In genomic region chr17:70853436-70853905, GRCm38 (mm10) we compare ENCODE assay signal across 8 mouse cellular contexts. TPM values are rescaled to one million over a fixed set of nuclear protein-coding genes. Genes with fewer than 3 reads are reported as not detected.
DNase-seq lines count a peak whose midpoint lies in the region; ATAC-seq and TF ChIP-seq lines count a peak whose summit lies in the region.

Tgif1 (minus strand) TSS chr17:70853546.

- peak; percentile 16 for ATAC-seq in intestine, postnatal 0 days
- ATAC-seq in lung, embryonic 15.5 days (ENCODE audit: borderline replicate concordance, extremely low read depth, low FRiP score, low TSS enrichment), result peak; percentile 21; the same call in 1 of the 2 replicates
- peak; percentile 33; the same call in 1 of the 2 replicates for ATAC-seq in neural tube, embryonic 15.5 days (ENCODE audit: low FRiP score)

- H3K27ac ChIP-seq in left cerebral cortex, adult 2 months, result peak within 1 kb of the TSS; percentile 81
- peak within 1 kb of the TSS; percentile 98 for H3K27ac ChIP-seq in bone marrow macrophage, adult 2 months (ENCODE audit: insufficient read depth, low read depth, low read length)
- H3K27ac ChIP-seq in intestine, postnatal 0 days (ENCODE audit: low read depth, low read length), result peak within 1 kb of the TSS; percentile 96
- peak within 1 kb of the TSS; percentile 99 for H3K27ac ChIP-seq in lung, embryonic 15.5 days
- peak within 1 kb of the TSS; percentile 89 for H3K27ac ChIP-seq in neural tube, embryonic 15.5 days (replicated peaks)

- DNase-seq in left cerebral cortex, adult 2 months (ENCODE audit: extremely low spot score in 1 of 2, low spot score in 2 of 2), result no peak
- DNase-seq in left cerebral cortex, adult 8-10 months (ENCODE audit: low spot score in 2 of 2), result no peak
- DNase-seq in gonadal fat pad, adult 2 months (ENCODE audit: low read depth), result no peak
- DNase-seq in right cerebral cortex, postnatal 36 days (ENCODE audit: low spot score in 2 of 2), result no peak

- H3K36me3 ChIP-seq in intestine, postnatal 0 days (ENCODE audit: control insufficient read depth, insufficient read depth), result no peaks in the 10 kb centered on the region
- H3K36me3 ChIP-seq in lung, embryonic 15.5 days, result no peaks in the 10 kb centered on the region
- H3K36me3 ChIP-seq in neural tube, embryonic 15.5 days, result no peaks in the 10 kb centered on the region

- peak within 1 kb of the TSS; percentile 70 for H3K9ac ChIP-seq in intestine, postnatal 0 days (ENCODE audit: low read depth, low read length)
- H3K9ac ChIP-seq in lung, embryonic 15.5 days, result peak within 1 kb of the TSS; percentile 69
- peak within 1 kb of the TSS; percentile 71 for H3K9ac ChIP-seq in neural tube, embryonic 15.5 days (replicated peaks)

- under 1% methylated on average over 29 of the region's 29 CpGs for WGBS in intestine, postnatal 0 days
- under 1% methylated on average over 29 of the region's 29 CpGs for WGBS in lung, embryonic 15.5 days
- WGBS in neural tube, embryonic 15.5 days, result 1% methylated on average over 28 of the region's 29 CpGs

- no peak for TF ChIP-seq POLR2A in bone marrow macrophage, adult 2 months (IDR thresholded peaks at IDR 0.05; ENCODE audit: borderline replicate concordance, low read depth, low read length)

- TF ChIP-seq CTCF in left cerebral cortex, adult 2 months (IDR thresholded peaks at IDR 0.05), result no peak
- TF ChIP-seq CTCF in bone marrow macrophage, adult 2 months (IDR thresholded peaks at IDR 0.05; ENCODE audit: low read depth, low read length), result no peak
- TF ChIP-seq CTCF in intestine, postnatal 0 days (IDR thresholded peaks at IDR 0.05; ENCODE audit: low read depth), result 0 out of 2 replicates have a peak, but pooled peaks have one; percentile 1

- no peaks in the 10 kb centered on the region for H3K9me3 ChIP-seq in intestine, postnatal 0 days (ENCODE audit: control insufficient read depth)
- H3K9me3 ChIP-seq in lung, embryonic 15.5 days, result no peaks in the 10 kb centered on the region
- no peaks in the 10 kb centered on the region for H3K9me3 ChIP-seq in neural tube, embryonic 15.5 days (replicated peaks)

- H3K4me1 ChIP-seq in bone marrow macrophage, adult 2 months (ENCODE audit: control insufficient read depth, insufficient read depth, low read length), result peaks cover 2% of the 10 kb centered on the region; the same call in 1 of the 2 replicates
- no peaks in the 10 kb centered on the region; the same call in 1 of the 2 replicates for H3K4me1 ChIP-seq in intestine, postnatal 0 days (replicated peaks; ENCODE audit: control insufficient read depth, insufficient read depth, low read length)
- H3K4me1 ChIP-seq in lung, embryonic 15.5 days, result peaks cover 16% of the 10 kb centered on the region
- peaks cover 54% of the 10 kb centered on the region for H3K4me1 ChIP-seq in neural tube, embryonic 15.5 days

- peak within 1 kb of the TSS; percentile 55 for H3K4me3 ChIP-seq in left cerebral cortex, adult 2 months
- peak within 1 kb of the TSS; percentile 96 for H3K4me3 ChIP-seq in bone marrow macrophage, adult 2 months (ENCODE audit: insufficient read depth, low read length)
- H3K4me3 ChIP-seq in intestine, postnatal 0 days (ENCODE audit: low read depth, low read length), result peak within 1 kb of the TSS; percentile 78
- peak within 1 kb of the TSS; percentile 75 for H3K4me3 ChIP-seq in lung, embryonic 15.5 days
- H3K4me3 ChIP-seq in neural tube, embryonic 15.5 days (replicated peaks), result peak within 1 kb of the TSS; percentile 56

- H3K27me3 ChIP-seq in intestine, postnatal 0 days (replicated peaks; ENCODE audit: control insufficient read depth, insufficient read depth, low read length), result no peaks in the 10 kb centered on the region
- H3K27me3 ChIP-seq in lung, embryonic 15.5 days, result no peaks in the 10 kb centered on the region
- H3K27me3 ChIP-seq in neural tube, embryonic 15.5 days (replicated peaks), result peaks cover 21% of the 10 kb centered on the region

- intact Hi-C loops in left cerebral cortex, adult 2 months (cut with DNase I), result no loop called here

- peak within 1 kb of the TSS; percentile 94 for H3K4me2 ChIP-seq in intestine, postnatal 0 days (replicated peaks; ENCODE audit: low read depth)
- H3K4me2 ChIP-seq in lung, embryonic 15.5 days, result peak within 1 kb of the TSS; percentile 94
- peak within 1 kb of the TSS; percentile 98 for H3K4me2 ChIP-seq in neural tube, embryonic 15.5 days

RNA-seq across cellular contexts. Expression of gene Tgif1, which starts in this region (rescaled TPM):
- total RNA-seq in left cerebral cortex, adult 2 months (2021), result 1 to 10 TPM; 1.5 to 1.6 TPM
- total RNA-seq in left cerebral cortex, adult 8-10 months (2022), result 1 to 10 TPM; 1.9 to 4.7 (median 3.1) TPM
- 86.0 and 97.0 TPM in 2 replicates for polyA plus RNA-seq in bone marrow macrophage, adult 2 months (2012; ENCODE audit: insufficient read depth, insufficient read length, missing spikeins)
- 53.2 and 66.7 TPM in 2 replicates for polyA plus RNA-seq in gonadal fat pad, adult 2 months (2012; rRNA removed)
- 20.0 and 24.5 TPM in 2 replicates for polyA plus RNA-seq in intestine, postnatal 0 days (2015; fragmentation: Nextera tagmentation; extraction: Ambion mirVana)
- 63.6 and 72.3 TPM in 2 replicates for polyA plus RNA-seq in lung, embryonic 15.5 days (2015; fragmentation: Nextera tagmentation; extraction: Ambion mirVana)
- polyA plus RNA-seq in neural tube, embryonic 15.5 days (2015; fragmentation: Nextera tagmentation; extraction: Ambion mirVana), result 11.3 and 24.6 TPM in 2 replicates
